Comparison of ENCODE assay signal across 10 mouse cellular contexts in the genomic region with DNA sequence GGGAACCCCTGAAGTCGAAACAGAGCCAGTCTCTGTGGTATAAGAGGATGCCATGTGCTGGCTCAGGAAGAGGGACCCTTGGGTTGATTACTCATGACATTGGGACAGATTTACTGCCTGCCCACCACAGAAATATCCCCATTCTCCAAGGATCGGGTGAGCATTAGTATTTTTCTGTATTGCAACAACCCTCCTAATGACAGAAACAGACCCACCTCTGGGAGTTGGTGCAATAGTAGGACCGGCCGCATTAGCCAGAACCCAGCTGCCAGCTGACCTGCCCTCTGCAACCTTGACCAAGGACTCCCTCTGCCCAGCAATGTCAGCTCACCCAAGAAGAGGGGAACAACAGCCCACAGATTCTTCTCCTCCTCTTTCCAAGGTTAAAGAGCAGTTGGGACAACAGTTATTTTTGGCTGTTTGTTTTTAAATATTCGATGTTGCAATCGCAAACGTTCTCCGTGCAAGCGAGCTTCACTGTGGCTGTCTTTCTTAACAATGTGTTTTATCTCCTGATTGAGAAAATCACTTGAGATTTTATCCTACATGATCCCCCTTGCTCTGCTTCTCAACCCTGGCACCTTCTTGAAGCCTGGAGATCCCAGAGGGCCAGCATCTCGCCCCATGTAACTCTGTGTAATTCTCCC. TPM values are rescaled to one million over a fixed set of nuclear protein-coding genes. Genes with fewer than 3 reads are reported as not detected.
DNase-seq lines count a peak whose midpoint lies in the region; TF ChIP-seq lines count a peak whose summit lies in the region.
"Had no signal": no experiment of that assay in that cellular context is flagged by ENCODE, and none has a peak within 500 bp of the region (broad histone marks: within the 10 kb centered on the region; RNA-seq: fewer than 3 reads in every experiment).

No protein-coding gene starts in this region.

- no peak for TF ChIP-seq POLR2A in kidney, adult 2 months (IDR thresholded peaks at IDR 0.05; ENCODE audit: low read depth, low read length)

- no peaks in the 10 kb centered on the region for H3K36me3 ChIP-seq in kidney, adult 2 months (ENCODE audit: control insufficient read depth, insufficient read depth, low read length)

- DNase-seq in kidney, adult 2 months, result no peak
- DNase-seq in kidney, adult 11 months, result no peak
- peak; percentile 65 for DNase-seq in MN1 (ENCODE audit: low spot score)
- DNase-seq in adrenal gland, postnatal 25 days, result peak; percentile 49
- DNase-seq in lung, postnatal 25 days (ENCODE audit: low spot score), result peak; percentile 65
- DNase-seq in cerebellum, postnatal 25 days, result no peak
- no peak for DNase-seq in left cerebral cortex, adult 9 months (ENCODE audit: low spot score in 2 of 2)
- DNase-seq: cerebellum, adult 11 months; right cerebral cortex, postnatal 4 days had no signal

- WGBS in kidney, adult 2 months, result 53% methylated on average over 10 of the region's 10 CpGs

- TF ChIP-seq CTCF in kidney, adult 2 months (conservative IDR thresholded peaks at IDR 0.05; ENCODE audit: insufficient read depth, insufficient read length, low read depth, low read length), result no peak

- peaks cover 11% of the 10 kb centered on the region; the same call in 1 of the 2 replicates for H3K4me1 ChIP-seq in kidney, adult 2 months (ENCODE audit: control insufficient read depth, insufficient read depth, low read length)

- no peak overlapping the region for H3K4me3 ChIP-seq in kidney, adult 2 months (ENCODE audit: insufficient read depth, low read depth, low read length)

- peak overlapping the region; percentile 81 for H3K27ac ChIP-seq in kidney, adult 2 months (ENCODE audit: insufficient read depth, low read depth, low read length)

- no peaks in the 10 kb centered on the region for H3K27me3 ChIP-seq in kidney, adult 2 months (replicated peaks; ENCODE audit: control insufficient read depth, insufficient read depth, low read length)

RNA-seq across cellular contexts. Expression of gene Nrp2, which starts 22.1 kb away (rescaled TPM):
- 16.2 and 17.1 TPM in 2 replicates for polyA plus RNA-seq in kidney, adult 2 months (2012; rRNA removed)
- 38.3 and 44.1 TPM in 2 replicates for total RNA-seq in adrenal gland, postnatal 25 days (2021)
- total RNA-seq: MEL had no signal

Comparison
In these comparisons a context has a peak if more than half of its experiments do, and no peak if none do; other contexts are left out.
1. DNase-seq: peak in MN1 (single experiment), adrenal gland, postnatal 25 days (single experiment) and lung, postnatal 25 days (single experiment); none in kidney, adult 2 months (single experiment), kidney, adult 11 months (single experiment), cerebellum, postnatal 25 days (0 of 2) and left cerebral cortex, adult 9 months (0 of 2).